Mouse (Mus musculus) midbrain, embryonic 13.5 days (tissue): ENCODE measurements around the gene Sf3b2. TPM values are rescaled to one million over a fixed set of nuclear protein-coding genes. Genes with fewer than 3 reads are reported as not detected.
A peak's percentile ranks its signal among the peaks of the same experiment; 100 is the strongest.

Source experiments
- ATAC-seq: fragments of 200-750 bp; cut with Nextera tagmentation; 2 replicates; pipeline ENCODE4 v1.8.0; 2017; ENCODE audit warnings: mild to moderate bottlenecking, moderate TSS enrichment, moderate library complexity
- H3K27ac ChIP-seq: fragments of 300-500 bp; sonication (generic); 2 replicates; pipeline ENCODE4 v1.5.1; 2015; ENCODE audit warnings: inconsistent platforms, mild to moderate bottlenecking, moderate library complexity
- H3K27me3 ChIP-seq: fragments of 300-500 bp; sonication (generic); 2 replicates; pipeline ENCODE4 v1.6.1; 2015; ENCODE audit warnings: mild to moderate bottlenecking, inconsistent platforms
- H3K36me3 ChIP-seq: fragments of 300-500 bp; sonication (generic); 2 replicates; pipeline ENCODE4 v1.6.1; 2015; ENCODE audit warnings: mild to moderate bottlenecking, inconsistent platforms
- H3K4me1 ChIP-seq: fragments of 300-500 bp; sonication (generic); replicated peaks from 2 replicates; pipeline ENCODE4 v1.6.1; 2015; ENCODE audit warnings: inconsistent platforms
- H3K4me2 ChIP-seq: fragments of 300-500 bp; sonication (generic); replicated peaks from 2 replicates; pipeline ENCODE4 v1.6.1; 2015; ENCODE audit warnings: moderate library complexity, mild to moderate bottlenecking, inconsistent platforms
- H3K4me3 ChIP-seq: fragments of 300-500 bp; sonication (generic); replicated peaks from 2 replicates; pipeline ENCODE4 v1.5.1; 2015; ENCODE audit warnings: mild to moderate bottlenecking, inconsistent platforms
- H3K9ac ChIP-seq: fragments of 300-500 bp; sonication (generic); replicated peaks from 2 replicates; pipeline ENCODE4 v1.6.1; 2015; ENCODE audit warnings: mild to moderate bottlenecking, inconsistent platforms
- H3K9me3 ChIP-seq: fragments of 300-500 bp; sonication (generic); 2 replicates; pipeline ENCODE4 v1.6.1; 2016; ENCODE audit warnings: mild to moderate bottlenecking, inconsistent platforms
- WGBS: fragments of 180-500 bp; shearing (Covaris S2); methylation state at CpG from one replicate; pipeline ENCODE4 v1.1.7; 2015; 5-methylcytosine and 5-hydroxymethylcytosine counted together
- polyA plus RNA-seq: library from polyadenylated mRNA; unstranded; fragments of >200 nt; fragmentation: Nextera tagmentation; extraction: Ambion mirVana; gene quantifications from 2 replicates; pipeline ENCODE4 v1.2.1, GENCODE M21; 2015

Sf3b2 gene
- polyA plus RNA-seq, 1 experiment from 2014 or later = 399 TPM

DNA sequence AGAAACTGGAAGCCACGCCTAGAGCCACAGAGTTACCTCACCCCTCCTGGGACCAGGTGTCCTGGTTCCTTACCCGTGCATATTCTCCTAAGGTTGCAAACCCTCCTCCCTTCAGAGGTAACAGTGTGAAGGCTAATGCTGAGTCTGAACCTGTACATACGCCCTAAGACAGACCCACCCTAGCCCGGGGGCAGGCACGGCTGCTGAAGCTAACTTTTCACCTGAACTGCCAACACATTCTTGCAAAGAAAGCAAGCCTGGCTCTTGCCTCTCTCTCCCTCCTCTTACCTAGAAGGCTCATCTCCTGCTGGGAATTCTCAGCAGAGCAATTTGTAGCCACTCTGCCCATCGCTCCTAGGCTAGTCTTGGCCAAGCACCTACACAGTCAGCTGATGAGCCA, 5.3 kb upstream of the Sf3b2 start:
- peaks cover 44% of the 10 kb centered on the region for H3K4me1 ChIP-seq
- H3K4me3 ChIP-seq = no peak overlapping the region
- ATAC-seq = no peak
- no peaks in the 10 kb centered on the region for H3K9me3 ChIP-seq
- WGBS = 87% methylated on average over 6 of the region's 6 CpGs
- H3K4me2 ChIP-seq = no peak overlapping the region
- no peaks in the 10 kb centered on the region for H3K27me3 ChIP-seq
- H3K9ac ChIP-seq = no peak overlapping the region
- peaks cover 23% of the 10 kb centered on the region for H3K36me3 ChIP-seq
- no peak overlapping the region for H3K27ac ChIP-seq

- Histone ChIP-seq H3K36me3 (peaks cover 2% of the 10 kb centered on the region; the same call in 1 of the 2 replicates), H3K9me3 (no peaks in the 10 kb centered on the region), H3K27me3 (no peaks in the 10 kb centered on the region), H3K4me1 (peaks cover 56% of the 10 kb centered on the region), H3K4me3 (peak within 1 kb of the TSS; percentile 67), H3K4me2 (peak within 1 kb of the TSS; percentile 77), H3K27ac (peak within 1 kb of the TSS; percentile 91), H3K9ac (peak within 1 kb of the TSS; percentile 91)
- WGBS = 4% methylated on average over 32 of the region's 32 CpGs
- ATAC-seq = peak; percentile 71
Measured at GRCm38 (mm10) chr19:5297903-5298800, 2.9 kb upstream of the Sf3b2 start, which contains the start of gene Gal3st3. TSS of gene Gal3st3 (plus strand) at chr19:5298331.

GRCm38 (mm10) chr19:5296630-5297029, 1.4 kb upstream of the Sf3b2 start:
- Histone ChIP-seq H3K4me2 (no peak overlapping the region), H3K4me1 (peaks cover 60% of the 10 kb centered on the region), H3K36me3 (peaks cover 13% of the 10 kb centered on the region), H3K9ac (no peak overlapping the region), H3K27me3 (no peaks in the 10 kb centered on the region), H3K27ac (no peak overlapping the region), H3K4me3 (no peak overlapping the region), H3K9me3 (no peaks in the 10 kb centered on the region)
- no peak for ATAC-seq
- 85% methylated on average over 5 of the region's 5 CpGs for WGBS

GRCm38 (mm10) chr19:5295736-5296075, 451 bp upstream of the Sf3b2 start:
- Histone ChIP-seq H3K9ac (peak overlapping the region; percentile 61), H3K4me3 (peak overlapping the region; percentile 94), H3K27ac (peak overlapping the region; percentile 81), H3K9me3 (no peaks in the 10 kb centered on the region), H3K36me3 (peaks cover 22% of the 10 kb centered on the region), H3K27me3 (no peaks in the 10 kb centered on the region), H3K4me2 (peak overlapping the region; percentile 59), H3K4me1 (peaks cover 58% of the 10 kb centered on the region)
- WGBS = 8% methylated on average over 13 of the region's 13 CpGs
- ATAC-seq = peak; percentile 53

DNA sequence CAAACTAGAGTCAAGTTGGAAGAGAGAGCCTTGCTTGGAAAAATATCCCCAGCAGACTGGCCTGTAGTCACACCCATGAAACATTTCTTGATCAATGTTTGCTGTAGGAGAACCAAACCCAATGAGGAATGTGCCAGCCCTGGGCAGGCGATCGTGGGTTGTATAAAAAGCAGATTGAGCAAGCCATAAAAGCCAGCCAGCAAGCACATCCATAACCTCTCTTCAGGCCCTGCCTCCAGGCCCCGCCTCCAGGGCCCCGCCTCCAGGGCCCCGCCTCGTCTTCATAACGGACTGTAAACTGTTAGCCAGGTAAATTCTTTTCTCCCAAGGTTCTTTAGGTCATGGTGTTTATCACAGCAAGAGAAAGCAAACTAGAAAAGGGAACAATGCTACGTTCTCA, 16.9 kb downstream of the Sf3b2 start:
- no peak for ATAC-seq
- H3K4me3 ChIP-seq = no peak overlapping the region
- no peaks in the 10 kb centered on the region for H3K9me3 ChIP-seq
- 95% methylated on average over 8 of the region's 8 CpGs for WGBS
- H3K27ac ChIP-seq = no peak overlapping the region
- H3K4me2 ChIP-seq = no peak overlapping the region
- no peaks in the 10 kb centered on the region for H3K27me3 ChIP-seq
- H3K36me3 ChIP-seq = peaks cover 85% of the 10 kb centered on the region
- no peak overlapping the region for H3K9ac ChIP-seq
- H3K4me1 ChIP-seq = peaks cover 6% of the 10 kb centered on the region

GRCm38 (mm10) chr19:5277140-5277539, 18.1 kb downstream of the Sf3b2 start:
- no peaks in the 10 kb centered on the region for H3K9me3 ChIP-seq
- no peak for ATAC-seq
- no peak overlapping the region for H3K4me2 ChIP-seq
- no peak overlapping the region for H3K9ac ChIP-seq
- H3K4me1 ChIP-seq = peaks cover 8% of the 10 kb centered on the region
- H3K27me3 ChIP-seq = no peaks in the 10 kb centered on the region
- no peak overlapping the region for H3K4me3 ChIP-seq
- WGBS = 85% methylated on average over 3 of the region's 3 CpGs
- H3K27ac ChIP-seq = no peak overlapping the region
- H3K36me3 ChIP-seq = peaks cover 74% of the 10 kb centered on the region

- Histone ChIP-seq H3K4me2 (no peak overlapping the region), H3K36me3 (peaks cover 67% of the 10 kb centered on the region), H3K4me3 (no peak overlapping the region), H3K9ac (no peak overlapping the region), H3K27ac (no peak overlapping the region), H3K27me3 (no peaks in the 10 kb centered on the region), H3K9me3 (no peaks in the 10 kb centered on the region), H3K4me1 (peaks cover 14% of the 10 kb centered on the region)
- no peak for ATAC-seq
- 96% methylated on average over 2 of the region's 2 CpGs for WGBS
Measured at GRCm38 (mm10) chr19:5276531-5276930, 18.7 kb downstream of the Sf3b2 start.

- Histone ChIP-seq H3K4me2 (no peak overlapping the region), H3K36me3 (peaks cover 60% of the 10 kb centered on the region), H3K27ac (no peak overlapping the region), H3K9ac (no peak overlapping the region), H3K4me3 (no peak overlapping the region), H3K9me3 (no peaks in the 10 kb centered on the region), H3K27me3 (no peaks in the 10 kb centered on the region), H3K4me1 (peaks cover 21% of the 10 kb centered on the region)
- ATAC-seq = no peak
- 92% methylated on average over 5 of the region's 5 CpGs for WGBS
Measured at GRCm38 (mm10) chr19:5275736-5276135, 19.5 kb downstream of the Sf3b2 start.

GRCm38 (mm10) chr19:5274641-5275040, 20.6 kb downstream of the Sf3b2 start:
- Histone ChIP-seq H3K4me1 (peaks cover 30% of the 10 kb centered on the region), H3K9ac (no peak overlapping the region), H3K27ac (no peak overlapping the region; the same call in 1 of the 2 replicates), H3K36me3 (peaks cover 54% of the 10 kb centered on the region), H3K4me3 (no peak overlapping the region), H3K4me2 (no peak overlapping the region), H3K27me3 (no peaks in the 10 kb centered on the region), H3K9me3 (no peaks in the 10 kb centered on the region)
- WGBS = 90% methylated on average over 13 of the region's 13 CpGs
- no peak for ATAC-seq

- Histone ChIP-seq H3K9ac (no peak overlapping the region), H3K4me3 (no peak overlapping the region), H3K9me3 (no peaks in the 10 kb centered on the region), H3K4me2 (peak overlapping the region; percentile 94; the same call in 1 of the 2 replicates), H3K27ac (peak overlapping the region; percentile 91; the same call in 1 of the 2 replicates), H3K27me3 (no peaks in the 10 kb centered on the region), H3K4me1 (peaks cover 30% of the 10 kb centered on the region), H3K36me3 (peaks cover 47% of the 10 kb centered on the region)
- no peak for ATAC-seq
- 78% methylated on average over 4 of the region's 4 CpGs for WGBS
Measured at GRCm38 (mm10) chr19:5273916-5274315, 21.3 kb downstream of the Sf3b2 start.

DNA sequence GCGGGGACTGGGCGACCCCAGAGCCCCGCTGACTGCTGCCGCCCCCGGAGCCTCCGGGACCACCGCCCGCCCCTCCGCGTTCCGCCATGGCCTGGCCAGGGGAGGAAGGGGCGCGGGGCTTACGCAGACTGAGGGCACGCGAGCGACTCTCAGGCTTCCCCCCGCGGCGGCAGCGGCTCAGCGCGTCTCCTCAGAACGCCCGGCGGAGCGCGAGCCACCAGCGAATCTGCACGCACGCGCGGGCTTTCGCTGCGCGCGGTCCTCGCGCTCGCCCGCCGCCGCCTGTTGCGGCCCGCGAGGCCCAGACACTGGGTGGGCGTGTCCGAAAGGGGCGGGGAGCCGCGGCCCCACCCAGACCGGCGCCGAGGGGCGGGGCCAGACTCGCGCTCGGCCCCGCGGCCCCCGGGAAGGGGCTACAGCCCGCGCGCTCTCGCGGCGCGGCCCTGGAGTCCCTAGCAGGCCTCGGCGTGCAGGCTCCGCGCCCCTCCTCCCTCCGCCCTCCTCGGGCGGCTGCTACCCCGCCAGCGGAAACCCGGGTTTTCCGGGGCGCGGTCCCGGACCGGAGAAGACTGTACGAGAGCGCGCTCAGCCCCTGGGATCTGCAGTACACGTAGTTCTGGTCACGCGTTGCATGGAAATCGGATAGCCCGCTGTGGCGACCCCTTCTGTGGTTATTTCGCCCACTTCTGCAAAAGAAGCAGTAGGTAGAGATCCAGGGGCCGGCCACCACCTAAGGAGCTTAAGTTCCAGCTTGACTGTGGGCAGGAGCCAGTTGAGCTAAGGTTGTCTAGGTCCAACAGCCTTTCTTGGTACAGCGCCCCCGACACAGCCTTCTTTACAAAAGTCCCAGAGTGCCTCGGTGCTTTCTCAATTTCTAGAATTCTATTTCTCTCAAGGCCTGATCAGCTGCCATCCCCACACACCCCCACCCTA, 22.2 kb downstream of the Sf3b2 start, which contains the start of gene Pacs1:
Gene Pacs1, minus strand, starts transcription at position 319 of the 933 bp plus-strand sequence.
- peaks cover 34% of the 10 kb centered on the region for H3K4me1 ChIP-seq
- no peaks in the 10 kb centered on the region for H3K9me3 ChIP-seq
- peaks cover 39% of the 10 kb centered on the region for H3K36me3 ChIP-seq
- H3K27ac ChIP-seq = peak within 1 kb of the TSS; percentile 91
- peak within 1 kb of the TSS; percentile 95 for H3K4me3 ChIP-seq
- under 1% methylated on average over 64 of the region's 97 CpGs for WGBS
- no peaks in the 10 kb centered on the region for H3K27me3 ChIP-seq
- ATAC-seq = peak; percentile 90
- H3K4me2 ChIP-seq = peak within 1 kb of the TSS; percentile 94
- peak within 1 kb of the TSS; percentile 96 for H3K9ac ChIP-seq
